Mouse (Mus musculus) midbrain, embryonic 12.5 days (tissue): ENCODE results near the gene Mindy4. TPM values are rescaled to one million over a fixed set of nuclear protein-coding genes. Genes with fewer than 3 reads are reported as not detected.

Experiments
- ATAC-seq: fragments of 200-750 bp; cut with Nextera tagmentation; 2 replicates; pipeline ENCODE4 v1.8.0; 2017; ENCODE audit warnings: low read depth, moderate TSS enrichment, moderate library complexity; ENCODE audit not compliant: low FRiP score
- H3K27ac ChIP-seq: fragments of 300-500 bp; sonication (generic); replicated peaks from 2 replicates; pipeline ENCODE4 v1.5.1; 2016; ENCODE audit warnings: mild to moderate bottlenecking
- H3K27me3 ChIP-seq: fragments of 300-500 bp; sonication (generic); 2 replicates; pipeline ENCODE4 v1.6.1; 2016; ENCODE audit warnings: mild to moderate bottlenecking
- H3K36me3 ChIP-seq: fragments of 300-500 bp; sonication (generic); 2 replicates; pipeline ENCODE4 v1.6.1; 2016
- H3K4me1 ChIP-seq: fragments of 300-500 bp; sonication (generic); 2 replicates; pipeline ENCODE4 v1.6.1; 2016
- H3K4me2 ChIP-seq: fragments of 300-500 bp; sonication (generic); replicated peaks from 2 replicates; pipeline ENCODE4 v1.6.1; 2016; ENCODE audit warnings: mild to moderate bottlenecking, moderate library complexity
- H3K4me3 ChIP-seq: fragments of 300-500 bp; sonication (generic); 2 replicates; pipeline ENCODE4 v1.5.1; 2016; ENCODE audit warnings: mild to moderate bottlenecking
- H3K9ac ChIP-seq: fragments of 300-500 bp; sonication (generic); replicated peaks from 2 replicates; pipeline ENCODE4 v1.6.1; 2016; ENCODE audit warnings: mild to moderate bottlenecking, moderate library complexity
- H3K9me3 ChIP-seq: fragments of 300-500 bp; sonication (generic); 2 replicates; pipeline ENCODE4 v1.6.1; 2016; ENCODE audit warnings: mild to moderate bottlenecking
- WGBS: fragments of 180-500 bp; shearing (Covaris S2); methylation state at CpG from one replicate; pipeline ENCODE4 v1.1.7; 2016; 5-methylcytosine and 5-hydroxymethylcytosine counted together
- polyA plus RNA-seq: library from polyadenylated mRNA; unstranded; fragments of >200 nt; fragmentation: Nextera tagmentation; extraction: Ambion mirVana; gene quantifications from 2 replicates; pipeline ENCODE4 v1.2.1, GENCODE M21; 2016

The Mindy4 gene
- polyA plus RNA-seq, 1 experiment from 2014 or later: 17.6 TPM

GRCm38 (mm10) chr6:55347711-55348571 lies 144.8 kb downstream of the Mindy4 start:
- Histone ChIP-seq H3K4me1 (no peaks in the 10 kb centered on the region), H3K36me3 (no peaks in the 10 kb centered on the region), H3K4me2 (no peak overlapping the region), H3K27me3 (no peaks in the 10 kb centered on the region), H3K9me3 (peaks cover 7% of the 10 kb centered on the region; the same call in 1 of the 2 replicates), H3K4me3 (no peak overlapping the region), H3K9ac (no peak overlapping the region), H3K27ac (no peak overlapping the region)
- no peak for ATAC-seq
- WGBS: 79% methylated on average over 5 of the region's 5 CpGs

DNA sequence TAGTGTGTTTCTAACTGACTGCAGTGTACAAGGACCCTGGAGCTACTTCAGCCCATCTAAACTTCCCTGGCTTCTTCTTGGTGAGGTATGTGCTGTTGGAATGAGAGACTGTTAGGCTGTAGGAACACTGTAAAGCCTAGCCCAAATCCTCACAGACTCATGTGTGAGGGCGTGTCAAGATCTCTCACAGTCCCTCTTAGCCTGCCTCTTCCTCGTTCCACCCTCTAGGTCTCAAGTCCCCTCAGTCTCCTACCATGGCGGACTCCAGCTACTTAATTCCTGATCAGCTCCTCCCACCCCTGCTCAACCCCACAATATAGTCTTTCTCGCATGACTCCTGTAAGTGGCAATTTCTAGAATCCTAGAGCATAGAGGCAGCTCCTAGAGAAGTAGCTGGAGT lies 146.0 kb downstream of the Mindy4 start:
- ATAC-seq: no peak
- 84% methylated on average over 4 of the region's 4 CpGs for WGBS
- Histone ChIP-seq H3K27ac (no peak overlapping the region), H3K36me3 (no peaks in the 10 kb centered on the region), H3K4me1 (no peaks in the 10 kb centered on the region), H3K27me3 (no peaks in the 10 kb centered on the region), H3K9me3 (peaks cover 7% of the 10 kb centered on the region; the same call in 1 of the 2 replicates), H3K4me3 (no peak overlapping the region), H3K9ac (no peak overlapping the region), H3K4me2 (no peak overlapping the region)

GRCm38 (mm10) chr6:55350383-55350952 lies 147.3 kb downstream of the Mindy4 start:
- Histone ChIP-seq H3K27ac (no peak overlapping the region), H3K36me3 (no peaks in the 10 kb centered on the region), H3K9me3 (peaks cover 7% of the 10 kb centered on the region; the same call in 1 of the 2 replicates), H3K4me1 (no peaks in the 10 kb centered on the region), H3K4me3 (no peak overlapping the region), H3K4me2 (no peak overlapping the region), H3K9ac (no peak overlapping the region), H3K27me3 (no peaks in the 10 kb centered on the region)
- WGBS: 91% methylated on average over 6 of the region's 6 CpGs
- no peak for ATAC-seq

DNA sequence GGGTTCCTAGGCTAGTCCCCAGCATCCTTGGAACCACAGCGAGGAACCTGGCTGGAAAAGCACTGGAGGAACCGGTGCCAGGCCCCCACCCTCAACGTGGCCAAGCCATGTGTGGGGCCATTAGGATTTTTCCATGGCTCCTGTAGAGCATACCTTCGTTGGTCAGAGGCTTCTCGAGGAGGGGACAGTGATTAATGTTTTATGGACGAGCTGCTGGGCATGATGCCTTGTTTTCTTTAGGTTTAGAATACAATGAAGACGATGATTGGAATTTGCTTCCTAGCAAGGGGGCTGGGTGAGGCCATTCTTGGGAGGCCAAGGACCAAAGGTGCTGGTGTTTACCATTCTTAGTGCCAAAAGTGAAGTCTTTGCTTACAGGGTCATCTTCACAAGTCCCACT lies 148.5 kb downstream of the Mindy4 start:
- no peaks in the 10 kb centered on the region for H3K27me3 ChIP-seq
- H3K27ac ChIP-seq: no peak overlapping the region
- H3K36me3 ChIP-seq: no peaks in the 10 kb centered on the region

GRCm38 (mm10) chr6:55353711-55354445 lies 150.7 kb downstream of the Mindy4 start:
- H3K4me2 ChIP-seq: no peak overlapping the region

More for the DNA sequence above, 148.5 kb downstream of the Mindy4 start:
- 82% methylated on average over 7 of the region's 7 CpGs for WGBS
- ATAC-seq: no peak
- Histone ChIP-seq H3K4me1 (no peaks in the 10 kb centered on the region), H3K4me3 (no peak overlapping the region), H3K4me2 (no peak overlapping the region), H3K9me3 (peaks cover 7% of the 10 kb centered on the region; the same call in 1 of the 2 replicates), H3K9ac (no peak overlapping the region)

DNA sequence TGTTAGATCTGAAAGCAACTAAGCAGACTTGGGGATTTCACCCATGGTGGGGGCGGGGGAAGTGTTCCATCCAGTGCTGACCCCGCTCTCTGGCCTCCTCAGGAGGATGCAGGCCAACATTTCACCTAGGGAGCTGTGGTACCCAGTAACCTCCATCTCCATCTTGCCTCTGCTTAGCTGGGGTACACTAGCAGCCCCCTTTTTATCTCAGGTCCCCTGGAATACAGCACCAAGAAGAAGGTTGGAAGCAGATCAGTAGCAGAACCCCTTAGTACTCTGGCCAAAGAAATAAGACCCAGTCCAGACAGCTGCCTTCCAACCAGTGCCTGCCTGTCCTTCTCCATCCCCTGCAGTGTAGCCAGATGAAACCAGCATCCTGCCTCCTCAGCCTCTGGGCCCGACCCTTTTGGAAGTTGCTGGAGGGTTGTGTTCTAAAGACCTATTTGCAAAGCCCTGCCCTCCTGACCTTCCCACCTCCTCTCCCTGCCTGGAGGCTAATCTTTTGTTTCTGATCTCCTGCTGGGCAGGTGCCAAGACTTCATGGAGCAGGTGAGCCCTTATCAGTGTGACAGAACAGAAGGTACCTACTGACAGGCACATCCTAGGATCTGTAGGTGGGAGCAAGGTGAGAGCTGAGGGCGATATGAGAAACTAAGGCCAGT lies 151.4 kb downstream of the Mindy4 start:
- H3K36me3 ChIP-seq: no peaks in the 10 kb centered on the region
- no peak for ATAC-seq
- no peak overlapping the region for H3K4me2 ChIP-seq
- H3K27me3 ChIP-seq: no peaks in the 10 kb centered on the region
- no peak overlapping the region for H3K4me3 ChIP-seq
- H3K4me1 ChIP-seq: peaks cover 7% of the 10 kb centered on the region; the same call in 1 of the 2 replicates
- WGBS: 63% methylated on average over 4 of the region's 4 CpGs
- H3K9ac ChIP-seq: no peak overlapping the region
- no peak overlapping the region for H3K27ac ChIP-seq
- peaks cover 6% of the 10 kb centered on the region; the same call in 1 of the 2 replicates for H3K9me3 ChIP-seq

More at GRCm38 (mm10) chr6:55353711-55354445, 150.7 kb downstream of the Mindy4 start:
- Histone ChIP-seq H3K27me3 (no peaks in the 10 kb centered on the region), H3K27ac (no peak overlapping the region), H3K9ac (no peak overlapping the region), H3K36me3 (no peaks in the 10 kb centered on the region), H3K4me3 (no peak overlapping the region), H3K4me1 (peaks cover 7% of the 10 kb centered on the region; the same call in 1 of the 2 replicates), H3K9me3 (peaks cover 7% of the 10 kb centered on the region; the same call in 1 of the 2 replicates)
- no peak for ATAC-seq
- 80% methylated on average over 12 of the region's 12 CpGs for WGBS

DNA sequence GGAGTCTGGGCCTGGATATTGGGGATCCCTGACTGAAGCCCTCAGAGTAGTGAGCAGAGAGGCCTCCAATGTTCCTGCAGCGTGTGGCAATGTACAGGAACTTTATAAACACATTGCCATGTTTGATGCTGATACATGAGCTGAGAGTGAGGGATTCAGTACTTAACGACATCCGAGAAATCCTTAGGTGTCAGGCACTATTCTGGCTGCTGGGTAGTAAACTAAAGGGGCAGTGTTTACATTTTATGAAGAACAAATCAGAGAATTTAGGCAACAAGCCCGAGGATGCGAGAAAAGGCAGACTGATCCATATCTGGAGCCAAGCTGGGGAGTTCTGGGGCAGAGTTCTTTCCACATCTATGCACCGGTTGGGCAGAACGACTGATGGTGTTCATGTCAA lies 152.4 kb downstream of the Mindy4 start:
- 84% methylated on average over 7 of the region's 7 CpGs for WGBS
- Histone ChIP-seq H3K27me3 (no peaks in the 10 kb centered on the region), H3K9me3 (no peaks in the 10 kb centered on the region)

GRCm38 (mm10) chr6:55356017-55356703 lies 153.0 kb downstream of the Mindy4 start:
- Histone ChIP-seq H3K27ac (no peak overlapping the region), H3K36me3 (no peaks in the 10 kb centered on the region), H3K4me1 (peaks cover 7% of the 10 kb centered on the region; the same call in 1 of the 2 replicates), H3K27me3 (no peaks in the 10 kb centered on the region), H3K4me3 (no peak overlapping the region), H3K9ac (no peak overlapping the region), H3K9me3 (no peaks in the 10 kb centered on the region), H3K4me2 (no peak overlapping the region)
- no peak for ATAC-seq
- 74% methylated on average over 5 of the region's 5 CpGs for WGBS

More for the DNA sequence above, 152.4 kb downstream of the Mindy4 start:
- Histone ChIP-seq H3K4me2 (no peak overlapping the region), H3K4me3 (no peak overlapping the region), H3K9ac (no peak overlapping the region), H3K36me3 (no peaks in the 10 kb centered on the region), H3K4me1 (peaks cover 7% of the 10 kb centered on the region; the same call in 1 of the 2 replicates), H3K27ac (no peak overlapping the region)
- ATAC-seq: no peak

DNA sequence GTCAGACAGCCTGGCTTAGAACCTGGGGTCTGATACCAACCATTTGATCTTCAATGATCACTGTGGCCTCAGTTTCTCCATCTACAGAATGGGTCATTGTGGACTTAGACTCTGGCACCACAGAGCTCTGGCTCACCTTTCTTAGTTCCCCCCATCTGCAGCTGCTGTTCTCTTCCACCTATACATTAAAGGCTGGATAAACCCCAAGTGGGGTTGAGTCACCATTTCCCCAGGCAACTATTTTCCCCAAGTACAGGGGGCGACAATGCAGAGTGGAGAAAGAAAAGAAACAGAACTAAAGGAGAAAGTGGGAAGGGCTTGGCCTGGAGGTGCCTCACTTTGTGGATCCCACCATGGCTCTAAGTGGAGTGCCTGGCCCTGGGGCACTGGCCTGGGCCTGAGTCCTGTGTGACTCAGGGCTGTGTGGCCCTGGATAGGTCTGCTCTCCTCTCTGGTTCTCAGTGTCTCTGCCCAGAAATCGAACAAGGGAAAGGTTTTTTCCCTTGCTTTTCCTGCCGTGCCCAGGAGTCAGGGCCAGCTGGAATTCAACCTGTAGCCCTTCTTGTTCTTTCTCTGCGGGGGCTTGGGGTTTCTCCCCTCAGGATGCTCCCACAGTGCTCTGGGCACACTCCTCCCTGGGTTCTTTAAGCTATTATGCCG lies 153.9 kb downstream of the Mindy4 start:
- H3K4me2 ChIP-seq: no peak overlapping the region
- H3K9me3 ChIP-seq: no peaks in the 10 kb centered on the region
- H3K27ac ChIP-seq: no peak overlapping the region
- H3K4me3 ChIP-seq: no peak overlapping the region
- H3K27me3 ChIP-seq: no peaks in the 10 kb centered on the region
- no peak for ATAC-seq
- H3K36me3 ChIP-seq: no peaks in the 10 kb centered on the region
- H3K4me1 ChIP-seq: peaks cover 7% of the 10 kb centered on the region; the same call in 1 of the 2 replicates
- WGBS: 73% methylated on average over 5 of the region's 5 CpGs
- H3K9ac ChIP-seq: no peak overlapping the region

DNA sequence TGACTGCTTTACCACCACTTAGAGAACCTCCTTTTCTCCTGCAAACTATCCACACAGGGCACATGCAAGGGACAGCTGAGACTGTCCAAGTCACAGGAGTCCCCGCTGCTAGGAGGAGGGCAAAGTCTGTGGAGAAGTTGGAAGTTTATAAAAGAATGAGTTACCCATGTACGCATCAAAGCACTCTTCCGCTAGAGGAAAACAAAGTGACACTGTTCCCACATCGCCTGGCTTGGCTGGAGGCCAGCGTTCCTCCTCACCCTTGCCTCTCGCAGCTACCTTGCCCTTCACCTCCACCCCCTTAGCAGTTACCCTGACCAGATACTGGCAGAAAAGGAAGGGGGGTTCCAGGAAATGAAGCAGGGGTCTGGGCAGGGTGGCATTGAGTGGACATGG lies 154.5 kb downstream of the Mindy4 start:
- no peaks in the 10 kb centered on the region for H3K27me3 ChIP-seq
- H3K9me3 ChIP-seq: no peaks in the 10 kb centered on the region
- ATAC-seq: no peak
- no peak overlapping the region for H3K4me3 ChIP-seq
- H3K27ac ChIP-seq: no peak overlapping the region
- no peak overlapping the region for H3K9ac ChIP-seq
- no peak overlapping the region for H3K4me2 ChIP-seq
- H3K36me3 ChIP-seq: no peaks in the 10 kb centered on the region
- H3K4me1 ChIP-seq: peaks cover 7% of the 10 kb centered on the region; the same call in 1 of the 2 replicates
- 64% methylated on average over 6 of the region's 6 CpGs for WGBS
